Mouse (Mus musculus) embryonic facial prominence, embryonic 11.5 days (tissue): ENCODE measurements around the gene Tprn. TPM values are rescaled to one million over a fixed set of nuclear protein-coding genes. Genes with fewer than 3 reads are reported as not detected.

Experiments used
- ATAC-seq: fragments of 200-750 bp; cut with Nextera tagmentation; replicated peaks from 2 replicates; pipeline ENCODE4 v1.8.0; 2017; ENCODE audit warnings: low read depth; ENCODE audit not compliant: insufficient number of reproducible peaks, low FRiP score, low TSS enrichment
- DNase-seq: peaks from one replicate; pipeline ENCODE4 v3.0.0-alpha.2; 2015; ENCODE audit warnings: low spot score
- H3K27ac ChIP-seq: fragments of 300-500 bp; sonication (generic); replicated peaks from 2 replicates; pipeline ENCODE4 v1.5.1; 2014; ENCODE audit warnings: mild to moderate bottlenecking, low read depth, low read length, control low read depth
- H3K27me3 ChIP-seq: fragments of 300-500 bp; sonication (generic); 2 replicates; pipeline ENCODE4 v1.6.1; 2014; ENCODE audit warnings: mild to moderate bottlenecking, low read length, moderate library complexity, mixed read lengths; ENCODE audit not compliant: control insufficient read depth, insufficient read depth
- H3K36me3 ChIP-seq: fragments of 300-500 bp; sonication (generic); replicated peaks from 2 replicates; pipeline ENCODE4 v1.6.1; 2014; ENCODE audit warnings: low read depth, mild to moderate bottlenecking, low read length, moderate library complexity, mixed read lengths; ENCODE audit not compliant: control insufficient read depth, insufficient read depth
- H3K4me1 ChIP-seq: fragments of 300-500 bp; sonication (generic); 2 replicates; pipeline ENCODE4 v1.6.1; 2014; ENCODE audit warnings: low read length, mixed read lengths; ENCODE audit not compliant: control insufficient read depth, insufficient read depth
- H3K4me2 ChIP-seq: fragments of 300-500 bp; sonication (generic); 2 replicates; pipeline ENCODE4 v1.6.1; 2014; ENCODE audit warnings: low read depth, mild to moderate bottlenecking, control low read depth, low read length, moderate library complexity
- H3K4me3 ChIP-seq: fragments of 300-500 bp; sonication (generic); 2 replicates; pipeline ENCODE4 v1.5.1; 2014; ENCODE audit warnings: low read depth, low read length, control low read depth
- H3K9ac ChIP-seq: fragments of 300-500 bp; sonication (generic); replicated peaks from 2 replicates; pipeline ENCODE4 v1.6.1; 2014; ENCODE audit warnings: mild to moderate bottlenecking, control low read depth, low read length
- H3K9me3 ChIP-seq: fragments of 300-500 bp; sonication (generic); replicated peaks from 2 replicates; pipeline ENCODE4 v1.6.1; 2016; ENCODE audit warnings: mild to moderate bottlenecking, low read length, inconsistent platforms, mixed read lengths; ENCODE audit not compliant: control insufficient read depth
- WGBS: fragments of 180-500 bp; shearing (Covaris S2); extraction: QIAGEN DNeasy Blood & Tissue Kit; methylation state at CpG from one replicate; pipeline ENCODE4 v1.1.7; 2014; 5-methylcytosine and 5-hydroxymethylcytosine counted together
- polyA plus RNA-seq: library from polyadenylated mRNA; unstranded; fragments of >200 nt; fragmentation: Nextera tagmentation; extraction: Ambion mirVana; gene quantifications from 2 replicates; pipeline ENCODE4 v1.2.1, GENCODE M21; 2014

The Tprn gene
- 4.3 and 4.9 TPM in 2 replicates for polyA plus RNA-seq

DNA sequence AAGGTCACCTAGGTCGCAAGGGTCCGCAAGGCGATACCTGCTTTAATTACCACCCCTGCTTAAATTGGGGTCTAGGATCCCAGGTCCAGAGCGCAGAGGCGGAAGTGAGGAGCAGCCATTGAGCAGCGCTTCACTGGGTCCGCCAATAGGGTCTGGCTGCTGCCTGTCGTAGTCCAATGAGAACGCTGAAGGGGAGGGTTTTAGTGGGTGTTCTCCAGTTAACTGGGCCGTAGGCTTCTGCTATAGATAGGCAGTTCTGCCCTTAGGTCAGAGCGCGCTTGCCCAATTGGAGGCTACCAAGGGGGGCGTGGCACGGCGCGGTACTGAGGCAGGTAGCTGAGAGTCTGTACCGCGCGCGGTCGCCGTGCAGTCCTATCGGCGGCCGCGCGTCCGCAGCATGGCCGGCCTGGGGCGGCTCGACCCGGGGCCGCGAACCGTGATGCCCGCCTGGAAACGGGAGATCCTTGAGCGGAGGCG, at the start of gene Tprn:
Tprn (plus strand) TSS at position 328 of the 477 bp plus-strand sequence.
- ATAC-seq: peak; percentile 99
- Histone ChIP-seq H3K4me1 (peaks cover 9% of the 10 kb centered on the region), H3K9ac (peak within 1 kb of the TSS; percentile 66), H3K9me3 (no peaks in the 10 kb centered on the region), H3K4me3 (peak within 1 kb of the TSS; percentile 66), H3K4me2 (peak within 1 kb of the TSS; percentile 93), H3K27ac (no peak within 1 kb of the TSS), H3K27me3 (peaks cover 12% of the 10 kb centered on the region), H3K36me3 (no peaks in the 10 kb centered on the region)
- WGBS: 0% methylated on average over 39 of the region's 39 CpGs
- peak; percentile 97 for DNase-seq

DNA sequence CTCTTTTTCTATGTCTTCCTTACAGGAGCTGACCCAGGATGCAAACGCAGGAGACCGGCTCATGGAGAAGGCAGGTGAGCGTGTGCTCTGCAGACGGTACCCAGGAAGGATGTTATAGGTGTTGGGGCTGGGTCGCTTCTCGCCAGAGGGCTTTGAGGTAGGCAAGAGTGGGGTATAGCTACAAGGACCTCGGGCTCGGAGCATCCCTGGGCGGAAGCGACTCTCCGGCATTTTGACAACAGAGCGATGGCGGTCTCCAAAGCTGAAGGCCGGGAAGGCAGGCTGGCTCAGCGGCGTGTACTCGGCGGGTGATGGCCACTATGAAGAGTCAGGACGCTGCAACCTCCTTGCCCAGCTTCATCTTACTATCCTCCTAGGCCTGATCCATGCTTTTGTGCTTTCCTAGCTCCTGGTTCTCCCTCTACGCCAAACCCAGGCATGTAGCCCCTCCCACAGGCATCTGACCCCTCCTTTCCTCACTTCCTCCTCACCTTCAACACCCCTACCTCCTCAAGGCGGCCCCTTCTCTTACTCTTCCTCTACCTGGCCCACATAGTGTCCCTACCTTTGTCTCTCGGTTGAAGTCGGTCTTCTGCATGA, 49.1 kb upstream of the Tprn start:
- Histone ChIP-seq H3K27ac (no peak overlapping the region), H3K4me3 (no peak overlapping the region), H3K4me2 (no peak overlapping the region), H3K9me3 (no peaks in the 10 kb centered on the region), H3K27me3 (no peaks in the 10 kb centered on the region), H3K36me3 (no peaks in the 10 kb centered on the region), H3K9ac (no peak overlapping the region), H3K4me1 (peaks cover 8% of the 10 kb centered on the region)
- WGBS: 72% methylated on average over 23 of the region's 23 CpGs
- ATAC-seq (no peak), DNase-seq (no peak)

DNA sequence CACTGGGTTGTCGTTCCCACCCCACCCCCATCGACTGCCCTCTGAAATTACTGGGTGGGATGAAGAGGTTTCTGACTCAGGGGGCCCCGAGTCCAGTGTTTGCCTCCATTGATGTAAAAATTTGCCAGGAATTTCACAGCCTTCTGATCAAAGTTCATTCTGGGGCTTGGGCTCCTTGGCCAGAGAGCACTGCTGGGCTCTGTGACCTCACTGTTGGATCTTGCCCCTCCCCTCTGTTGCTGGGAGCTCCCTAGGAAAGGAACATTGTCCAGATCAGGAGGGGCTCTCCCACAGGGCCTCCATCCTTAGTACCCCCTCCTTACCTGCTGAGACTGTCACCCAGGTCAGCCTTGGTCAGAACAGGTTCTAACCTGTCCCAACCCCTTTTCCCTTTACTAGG, 48.0 kb upstream of the Tprn start, which contains the start of gene Stpg3:
Stpg3 (minus strand) TSS at position 194 of the 400 bp plus-strand sequence.
- Histone ChIP-seq H3K9ac (no peak within 1 kb of the TSS), H3K27ac (no peak within 1 kb of the TSS), H3K36me3 (no peaks in the 10 kb centered on the region), H3K4me2 (no peak within 1 kb of the TSS), H3K9me3 (no peaks in the 10 kb centered on the region), H3K4me3 (no peak within 1 kb of the TSS), H3K4me1 (peaks cover 8% of the 10 kb centered on the region), H3K27me3 (no peaks in the 10 kb centered on the region)
- 66% methylated on average over 3 of the region's 3 CpGs for whole genome bisulfite sequencing
- DNase-seq (no peak), ATAC-seq (no peak)

DNA sequence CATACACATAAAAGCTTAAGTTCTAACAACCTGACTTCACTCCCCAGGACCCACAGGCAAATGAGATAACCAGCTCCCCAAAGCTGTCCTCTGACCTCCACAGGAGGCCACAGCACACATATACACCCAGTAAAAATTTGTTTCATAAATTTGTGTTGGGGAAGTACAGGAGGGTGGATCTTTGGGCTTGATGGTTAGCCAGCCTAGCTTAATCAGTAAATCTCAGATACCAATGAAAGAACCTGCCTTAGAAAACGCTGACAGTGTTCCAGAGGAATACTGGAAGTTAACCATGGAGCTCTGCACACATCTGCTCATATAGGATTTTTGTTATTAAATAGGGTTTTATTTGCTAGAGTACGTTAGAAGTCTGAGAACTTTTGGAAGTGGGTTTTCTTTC, 44.8 kb upstream of the Tprn start:
- Histone ChIP-seq H3K4me2 (no peak overlapping the region), H3K4me3 (no peak overlapping the region), H3K9ac (no peak overlapping the region), H3K36me3 (no peaks in the 10 kb centered on the region), H3K27me3 (no peaks in the 10 kb centered on the region), H3K27ac (no peak overlapping the region), H3K4me1 (no peaks in the 10 kb centered on the region), H3K9me3 (no peaks in the 10 kb centered on the region)
- 55% methylated on average over 2 of the region's 2 CpGs for WGBS
- no peak for ATAC-seq
- no peak for DNase-seq

DNA sequence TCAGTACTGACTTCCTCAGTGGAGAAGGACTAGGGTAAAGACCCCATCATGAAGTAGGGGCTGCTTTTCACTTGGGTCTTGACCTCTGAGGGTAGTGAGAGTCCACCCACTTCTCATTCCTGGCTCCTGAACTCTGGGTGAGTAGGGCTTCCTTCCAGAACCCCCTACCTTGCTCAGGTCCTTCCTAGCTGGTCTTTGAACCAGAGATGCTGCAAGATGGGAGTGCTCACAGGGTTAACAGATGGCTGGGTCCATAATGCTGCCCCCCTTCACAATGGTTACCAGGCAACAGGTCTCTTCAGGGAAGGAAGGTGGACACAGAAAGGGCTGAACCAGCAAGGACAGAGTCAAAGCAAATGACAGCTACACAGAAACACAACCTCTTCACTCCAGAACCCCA, 44.0 kb upstream of the Tprn start, which contains the start of gene Fam166a:
Fam166a (plus strand) TSS at position 301 of the 400 bp plus-strand sequence.
- Histone ChIP-seq H3K4me3 (no peak within 1 kb of the TSS), H3K36me3 (no peaks in the 10 kb centered on the region), H3K4me2 (no peak within 1 kb of the TSS), H3K9me3 (no peaks in the 10 kb centered on the region), H3K27me3 (no peaks in the 10 kb centered on the region), H3K4me1 (no peaks in the 10 kb centered on the region), H3K9ac (no peak within 1 kb of the TSS), H3K27ac (no peak within 1 kb of the TSS)
- ATAC-seq (no peak), DNase-seq (no peak)

DNA sequence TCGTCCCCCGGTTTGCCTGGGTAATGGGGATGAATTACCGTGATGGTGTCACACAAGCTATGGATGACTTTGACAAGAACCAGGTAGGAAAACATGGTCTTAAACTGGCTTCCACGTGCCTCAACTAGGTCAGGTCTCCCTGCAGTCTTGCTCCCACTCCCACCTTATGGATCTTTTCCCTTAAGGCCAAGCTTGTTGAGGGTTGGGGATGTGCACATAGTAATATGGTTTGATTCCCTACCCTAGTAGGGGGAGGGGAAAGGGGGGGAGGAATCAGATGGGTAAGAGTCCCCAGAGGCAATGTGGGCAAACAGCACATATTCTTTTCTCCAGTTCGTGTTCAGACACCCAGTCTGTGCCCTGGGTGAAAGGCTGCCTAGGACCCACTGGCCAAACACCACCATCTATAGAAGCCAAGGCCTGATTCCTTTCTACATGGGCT, 41.1 kb upstream of the Tprn start:
- Histone ChIP-seq H3K27me3 (no peaks in the 10 kb centered on the region), H3K27ac (no peak overlapping the region), H3K4me1 (peaks cover 2% of the 10 kb centered on the region; the same call in 1 of the 2 replicates), H3K36me3 (no peaks in the 10 kb centered on the region), H3K4me3 (no peak overlapping the region), H3K4me2 (no peak overlapping the region), H3K9ac (no peak overlapping the region), H3K9me3 (no peaks in the 10 kb centered on the region)
- no peak for DNase-seq
- WGBS: 64% methylated on average over 5 of the region's 5 CpGs
- no peak for ATAC-seq

DNA sequence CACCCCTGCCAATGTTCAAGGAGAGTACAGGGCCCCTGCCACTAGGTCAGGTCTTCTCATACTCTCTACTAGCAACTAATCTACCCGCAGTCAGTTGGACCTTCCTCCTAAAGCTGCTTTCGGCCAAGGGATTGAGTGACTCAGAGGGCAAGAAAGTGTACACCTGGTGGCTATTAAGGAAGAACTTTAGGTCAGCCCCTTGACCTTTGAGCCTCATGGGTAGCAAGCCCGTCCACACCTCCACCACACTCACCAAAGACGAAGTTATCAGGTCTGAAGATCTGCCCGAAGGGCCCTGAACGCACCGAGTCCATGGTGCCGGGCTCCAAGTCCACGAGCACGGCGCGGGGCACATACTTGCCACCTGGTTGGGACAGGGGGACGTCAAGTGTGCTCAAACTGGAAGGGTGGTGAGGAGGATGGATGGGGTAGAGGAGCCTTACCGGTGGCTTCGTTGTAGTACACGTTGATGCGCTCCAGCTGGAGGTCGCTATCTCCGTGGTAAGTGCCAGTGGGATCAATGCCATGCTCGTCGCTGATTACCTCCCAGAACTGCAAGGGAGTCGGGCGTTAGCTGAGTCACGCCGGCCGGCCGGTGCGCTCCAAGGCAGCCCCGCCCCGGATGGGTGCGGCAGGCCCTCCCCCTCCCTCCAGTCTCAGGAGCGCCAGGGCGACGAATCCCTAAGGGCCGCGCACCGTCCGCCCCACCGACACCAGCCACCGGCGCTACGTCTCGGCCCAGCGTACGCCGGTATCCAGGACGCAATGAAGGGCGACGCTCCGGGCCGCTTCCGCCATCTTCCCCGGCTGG, 38.5 kb upstream of the Tprn start:
- no peaks in the 10 kb centered on the region for H3K9me3 ChIP-seq
- ATAC-seq (peak; percentile 24), DNase-seq (peak; percentile 65)
- H3K9ac ChIP-seq: peak overlapping the region; percentile 75
- peak overlapping the region; percentile 78 for H3K4me3 ChIP-seq
- peak overlapping the region; percentile 87 for H3K4me2 ChIP-seq
- no peaks in the 10 kb centered on the region for H3K27me3 ChIP-seq
- under 1% methylated on average over 46 of the region's 53 CpGs for WGBS
- H3K27ac ChIP-seq: peak overlapping the region; percentile 85
- no peaks in the 10 kb centered on the region for H3K36me3 ChIP-seq
- H3K4me1 ChIP-seq: peaks cover 2% of the 10 kb centered on the region; the same call in 1 of the 2 replicates

DNA sequence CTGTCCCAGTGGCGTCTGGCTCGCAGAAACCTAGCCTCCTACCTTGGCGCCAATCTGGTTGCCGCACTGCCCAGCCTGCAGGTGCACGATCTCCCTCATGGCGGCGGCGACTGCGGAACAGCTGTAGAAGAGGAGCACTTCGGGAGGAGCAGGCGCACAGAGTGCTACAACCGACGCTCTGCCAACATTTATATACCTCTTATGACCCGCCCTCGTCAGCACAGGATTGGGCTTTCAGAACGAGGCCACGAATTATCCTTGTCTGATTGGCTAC, 38.0 kb upstream of the Tprn start, which contains the start of gene Tubb4b:
Tubb4b (minus strand) TSS at position 211 of the 274 bp plus-strand sequence.
- Histone ChIP-seq H3K4me1 (peaks cover 2% of the 10 kb centered on the region; the same call in 1 of the 2 replicates), H3K9ac (peak within 1 kb of the TSS; percentile 75), H3K9me3 (no peaks in the 10 kb centered on the region), H3K4me3 (peak within 1 kb of the TSS; percentile 78), H3K36me3 (no peaks in the 10 kb centered on the region), H3K27me3 (no peaks in the 10 kb centered on the region), H3K4me2 (peak within 1 kb of the TSS; percentile 87), H3K27ac (peak within 1 kb of the TSS; percentile 97)
- 0% methylated on average over 17 of the region's 17 CpGs for WGBS
- ATAC-seq (no peak), DNase-seq (no peak)
